Mouse (Mus musculus) stomach, postnatal 0 days (tissue): Measurements from ENCODE around the gene Kif28. TPM values are rescaled to one million over a fixed set of nuclear protein-coding genes. Genes with fewer than 3 reads are reported as not detected.
A peak's percentile ranks its signal among the peaks of the same experiment; 100 is the strongest.

ENCODE experiments used
- ATAC-seq: fragments of 200-750 bp; cut with Nextera tagmentation; 2 replicates; pipeline ENCODE4 v1.8.0; 2017; ENCODE audit not compliant: low FRiP score, low TSS enrichment
- DNase-seq: peaks from one replicate; pipeline ENCODE4 v3.0.0-alpha.2; 2016; ENCODE audit warnings: low spot score
- H3K27ac ChIP-seq: fragments of 300-500 bp; sonication (generic); replicated peaks from 2 replicates; pipeline ENCODE4 v1.5.1; 2014; ENCODE audit warnings: mild to moderate bottlenecking, control low read depth
- H3K27me3 ChIP-seq: fragments of 300-500 bp; sonication (generic); 2 replicates; pipeline ENCODE4 v1.6.1; 2014; ENCODE audit warnings: low read length; ENCODE audit not compliant: control insufficient read depth, insufficient read depth
- H3K36me3 ChIP-seq: fragments of 300-500 bp; sonication (generic); 2 replicates; pipeline ENCODE4 v1.6.1; 2014; ENCODE audit warnings: low read length, mixed read lengths; ENCODE audit not compliant: control insufficient read depth, insufficient read depth
- H3K4me1 ChIP-seq: fragments of 300-500 bp; sonication (generic); replicated peaks from 2 replicates; pipeline ENCODE4 v1.6.1; 2014; ENCODE audit warnings: antibody characterized with exemption; ENCODE audit not compliant: control insufficient read depth, insufficient read depth
- H3K4me2 ChIP-seq: fragments of 300-500 bp; sonication (generic); replicated peaks from 2 replicates; pipeline ENCODE4 v1.6.1; 2014; ENCODE audit warnings: low read depth, mild to moderate bottlenecking, control low read depth, moderate library complexity
- H3K4me3 ChIP-seq: fragments of 300-500 bp; sonication (generic); 2 replicates; pipeline ENCODE4 v1.5.1; 2014; ENCODE audit warnings: low read depth, low read length, control low read depth
- H3K9ac ChIP-seq: fragments of 300-500 bp; sonication (generic); 2 replicates; pipeline ENCODE4 v1.6.1; 2014; ENCODE audit warnings: mild to moderate bottlenecking, low read length, control low read depth, mixed read lengths
- H3K9me3 ChIP-seq: fragments of 300-500 bp; sonication (generic); 2 replicates; pipeline ENCODE4 v1.6.1; 2016; ENCODE audit warnings: low read length; ENCODE audit not compliant: control insufficient read depth
- CTCF ChIP-seq: IDR thresholded peaks from 2 replicates; pipeline ENCODE4 v1.5.1; 2016; ENCODE audit warnings: antibody characterized with exemption, low read depth, mild to moderate bottlenecking, moderate library complexity
- EP300 ChIP-seq: optimal IDR thresholded peaks from 2 replicates; pipeline ENCODE3; 2016; ENCODE audit warnings: antibody characterized with exemption
- WGBS: fragments of 180-500 bp; shearing (Covaris S2); extraction: QIAGEN DNeasy Blood & Tissue Kit; methylation state at CpG from one replicate; pipeline ENCODE4 v1.1.7; 2014; 5-methylcytosine and 5-hydroxymethylcytosine counted together
- polyA plus RNA-seq: library from polyadenylated mRNA; unstranded; fragments of >200 nt; fragmentation: Nextera tagmentation; extraction: Ambion mirVana; gene quantifications from 2 replicates; pipeline ENCODE4 v1.2.1, GENCODE M21; 2015

Kif28 gene
- polyA plus RNA-seq, 1 experiment from 2014 or later: not detected

GRCm38 (mm10) chr1:179713367-179713766, 31.7 kb downstream of the Kif28 start:
- Histone ChIP-seq H3K4me2 (no peak overlapping the region), H3K36me3 (no peaks in the 10 kb centered on the region), H3K4me1 (no peaks in the 10 kb centered on the region), H3K27ac (no peak overlapping the region), H3K4me3 (no peak overlapping the region), H3K9me3 (no peaks in the 10 kb centered on the region), H3K9ac (no peak overlapping the region), H3K27me3 (no peaks in the 10 kb centered on the region)
- ATAC-seq: no peak
- 82% methylated on average over 3 of the region's 3 CpGs for WGBS
- no peak for DNase-seq
- TF ChIP-seq EP300: no peak
- TF ChIP-seq CTCF: no peak

DNA sequence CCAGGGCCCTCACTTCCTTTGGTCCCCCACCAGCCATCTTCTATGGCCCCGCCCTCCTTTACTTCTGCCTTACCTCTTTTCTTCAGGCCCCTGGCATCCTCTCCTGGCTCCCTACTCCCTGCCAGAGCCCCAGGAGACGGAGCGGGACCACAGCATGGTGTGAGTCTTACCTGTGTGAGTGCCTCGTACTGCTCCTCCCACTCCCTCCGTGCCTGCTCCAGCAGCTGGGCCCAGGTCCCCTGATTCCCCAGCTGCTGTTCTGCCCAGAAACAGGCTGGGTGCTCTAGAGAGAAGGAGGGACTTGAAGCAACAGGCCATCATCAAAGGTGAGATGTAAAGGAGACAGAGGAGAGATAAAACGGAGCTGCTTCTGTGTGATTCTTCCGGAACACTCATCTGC, 32.4 kb downstream of the Kif28 start:
- no peak for DNase-seq
- no peak overlapping the region for H3K9ac ChIP-seq
- ATAC-seq: no peak; the same call in 1 of the 2 replicates
- no peak overlapping the region for H3K4me2 ChIP-seq
- no peaks in the 10 kb centered on the region for H3K27me3 ChIP-seq
- no peaks in the 10 kb centered on the region for H3K9me3 ChIP-seq
- H3K27ac ChIP-seq: no peak overlapping the region
- H3K4me3 ChIP-seq: no peak overlapping the region
- no peak for TF ChIP-seq CTCF
- no peak for TF ChIP-seq EP300
- H3K4me1 ChIP-seq: no peaks in the 10 kb centered on the region
- 81% methylated on average over 7 of the region's 7 CpGs for WGBS
- no peaks in the 10 kb centered on the region for H3K36me3 ChIP-seq

- no peak overlapping the region for H3K4me3 ChIP-seq
- H3K9me3 ChIP-seq: no peaks in the 10 kb centered on the region
- DNase-seq (no peak), ATAC-seq (no peak)
- TF ChIP-seq CTCF (no peak), EP300 (no peak)
- H3K9ac ChIP-seq: no peak overlapping the region
- H3K27me3 ChIP-seq: no peaks in the 10 kb centered on the region
- no peaks in the 10 kb centered on the region for H3K4me1 ChIP-seq
- no peaks in the 10 kb centered on the region for H3K36me3 ChIP-seq
- no peak overlapping the region for H3K4me2 ChIP-seq
- no peak overlapping the region for H3K27ac ChIP-seq
- WGBS: 82% methylated on average over 5 of the region's 5 CpGs
These were observed 34.3 kb downstream of the Kif28 start for GRCm38 (mm10) chr1:179710739-179711138.

DNA sequence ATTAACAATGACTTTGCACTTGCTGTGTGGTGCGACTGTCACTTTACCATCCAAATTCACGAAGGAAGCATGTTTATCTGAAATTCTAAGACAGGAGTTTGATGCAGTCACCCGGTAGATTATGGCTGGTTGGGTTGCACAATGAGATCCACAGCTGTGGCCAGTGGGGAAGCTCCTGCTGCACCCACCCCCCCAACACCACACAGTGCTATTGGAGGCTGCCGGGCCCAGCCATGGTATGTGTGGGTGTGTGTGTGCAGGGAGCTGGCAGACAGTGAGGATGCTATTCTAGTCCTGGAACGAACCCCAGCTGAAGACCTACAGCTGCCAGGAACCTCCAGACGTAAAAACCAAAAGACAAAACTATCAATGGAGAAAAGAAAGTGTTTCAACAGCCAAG, 35.7 kb downstream of the Kif28 start:
- Histone ChIP-seq H3K4me3 (no peak overlapping the region), H3K9ac (no peak overlapping the region), H3K27ac (no peak overlapping the region), H3K36me3 (no peaks in the 10 kb centered on the region), H3K4me1 (no peaks in the 10 kb centered on the region), H3K27me3 (no peaks in the 10 kb centered on the region), H3K9me3 (no peaks in the 10 kb centered on the region), H3K4me2 (no peak overlapping the region)
- peak; percentile 74; the same call in 1 of the 2 replicates for ATAC-seq
- 56% methylated on average over 6 of the region's 6 CpGs for WGBS
- no peak for TF ChIP-seq EP300
- TF ChIP-seq CTCF: no peak
- DNase-seq: peak; percentile 24

- Histone ChIP-seq H3K27me3 (no peaks in the 10 kb centered on the region), H3K4me2 (no peak overlapping the region), H3K36me3 (no peaks in the 10 kb centered on the region), H3K9ac (no peak overlapping the region), H3K9me3 (no peaks in the 10 kb centered on the region), H3K4me3 (no peak overlapping the region), H3K4me1 (no peaks in the 10 kb centered on the region), H3K27ac (no peak overlapping the region)
- WGBS: 80% methylated on average over 6 of the region's 6 CpGs
- ATAC-seq (no peak), DNase-seq (no peak)
- TF ChIP-seq EP300 (no peak), CTCF (no peak)
These were observed 39.9 kb downstream of the Kif28 start for GRCm38 (mm10) chr1:179705154-179705553.

- WGBS: 59% methylated on average over 3 of the region's 3 CpGs
- DNase-seq: no peak
- ATAC-seq: no peak
- Histone ChIP-seq H3K9me3 (no peaks in the 10 kb centered on the region), H3K4me3 (no peak overlapping the region), H3K9ac (no peak overlapping the region), H3K27ac (no peak overlapping the region), H3K4me1 (no peaks in the 10 kb centered on the region), H3K4me2 (no peak overlapping the region), H3K36me3 (no peaks in the 10 kb centered on the region), H3K27me3 (no peaks in the 10 kb centered on the region)
- no peak for TF ChIP-seq EP300
- no peak for TF ChIP-seq CTCF
These were observed 40.9 kb downstream of the Kif28 start for GRCm38 (mm10) chr1:179704150-179704549.
